Mouse (Mus musculus) liver, embryonic 16.5 days (tissue): Measurements from ENCODE around the gene Gm2663. TPM values are rescaled to one million over a fixed set of nuclear protein-coding genes. Genes with fewer than 3 reads are reported as not detected.
"Not testable (repeated sequence)": the region's sequence is repeated elsewhere in the genome, so short reads cannot be mapped to it uniquely, and the experiment has no call there.

Experiments used
- ATAC-seq: fragments of 200-750 bp; cut with Nextera tagmentation; 2 replicates; pipeline ENCODE4 v1.8.0; 2017; ENCODE audit warnings: low read depth, mild to moderate bottlenecking, moderate number of reproducible peaks, moderate library complexity
- H3K27ac ChIP-seq: fragments of 300-500 bp; sonication (generic); 2 replicates; pipeline ENCODE4 v1.5.1; 2014; ENCODE audit warnings: mild to moderate bottlenecking, low read length
- H3K27me3 ChIP-seq: fragments of 300-500 bp; sonication (generic); 2 replicates; pipeline ENCODE4 v1.6.1; 2014; ENCODE audit warnings: low read depth, low read length, mixed read lengths; ENCODE audit not compliant: control insufficient read depth, insufficient read depth
- H3K36me3 ChIP-seq: fragments of 300-500 bp; sonication (generic); 2 replicates; pipeline ENCODE4 v1.6.1; 2014; ENCODE audit warnings: mild to moderate bottlenecking; ENCODE audit not compliant: control insufficient read depth, insufficient read depth
- H3K4me1 ChIP-seq: fragments of 300-500 bp; sonication (generic); 2 replicates; pipeline ENCODE4 v1.6.1; 2014; ENCODE audit warnings: low read depth, low read length, mixed read lengths; ENCODE audit not compliant: control insufficient read depth
- H3K4me2 ChIP-seq: fragments of 300-500 bp; sonication (generic); 2 replicates; pipeline ENCODE4 v1.6.1; 2014; ENCODE audit warnings: low read depth, low read length, mixed read lengths
- H3K4me3 ChIP-seq: fragments of 300-500 bp; sonication (generic); 2 replicates; pipeline ENCODE4 v1.5.1; 2014; ENCODE audit warnings: low read depth, mild to moderate bottlenecking, low read length
- H3K9ac ChIP-seq: fragments of 300-500 bp; sonication (generic); 2 replicates; pipeline ENCODE4 v1.6.1; 2014; ENCODE audit warnings: low read depth, low read length
- H3K9me3 ChIP-seq: fragments of 300-500 bp; sonication (generic); replicated peaks from 2 replicates; pipeline ENCODE4 v1.6.1; 2016; ENCODE audit warnings: low read length; ENCODE audit not compliant: control insufficient read depth
- WGBS: fragments of 180-500 bp; shearing (Covaris S2); extraction: QIAGEN DNeasy Blood & Tissue Kit; methylation state at CpG from one replicate; pipeline ENCODE4 v1.1.7; 2014; ENCODE audit not compliant: insufficient replicate concordance; 5-methylcytosine and 5-hydroxymethylcytosine counted together
- polyA plus RNA-seq: library from polyadenylated mRNA; unstranded; fragments of >200 nt; fragmentation: Nextera tagmentation; extraction: Ambion mirVana; gene quantifications from 2 replicates; pipeline ENCODE4 v1.2.1, GENCODE M21; 2015

Gm2663 gene
- polyA plus RNA-seq, 1 experiment from 2014 or later: not detected

- Histone ChIP-seq H3K9me3 (no peaks in the 10 kb centered on the region), H3K36me3 (no peaks in the 10 kb centered on the region), H3K27me3 (no peaks in the 10 kb centered on the region), H3K27ac (no peak overlapping the region), H3K9ac (no peak overlapping the region), H3K4me2 (no peak overlapping the region), H3K4me3 (no peak overlapping the region), H3K4me1 (no peaks in the 10 kb centered on the region)
- 65% methylated on average over 3 of the region's 3 CpGs for WGBS
- no peak for ATAC-seq
Observed at GRCm38 (mm10) chr6:41030821-41031220, 31.5 kb upstream of the Gm2663 start.

DNA sequence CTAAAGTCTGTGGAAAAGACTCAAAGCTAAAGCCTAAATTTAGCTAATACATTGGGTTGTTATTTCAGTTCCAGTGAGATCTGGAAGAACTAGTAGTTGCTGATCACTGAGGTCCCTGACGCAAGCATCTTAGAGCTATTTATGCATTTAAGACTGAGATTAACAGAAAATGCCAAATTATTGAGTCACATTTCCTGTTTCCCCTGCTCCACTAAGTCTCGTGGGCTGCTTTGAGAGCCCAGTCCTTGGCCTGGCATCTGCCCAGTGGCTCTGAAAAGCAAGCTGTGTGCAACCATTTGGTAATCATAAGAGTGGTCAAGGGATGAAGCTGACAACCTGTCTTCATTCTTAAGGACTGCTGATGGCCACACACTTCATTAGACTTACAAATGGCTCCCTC is 27.8 kb upstream of the Gm2663 start:
- H3K36me3 ChIP-seq: no peaks in the 10 kb centered on the region
- H3K9ac ChIP-seq: no peak overlapping the region
- no peak for ATAC-seq
- no peak overlapping the region for H3K4me3 ChIP-seq
- 28% methylated on average over 2 of the region's 2 CpGs for WGBS
- H3K9me3 ChIP-seq: no peaks in the 10 kb centered on the region
- H3K27ac ChIP-seq: no peak overlapping the region
- H3K4me2 ChIP-seq: no peak overlapping the region
- H3K27me3 ChIP-seq: no peaks in the 10 kb centered on the region
- no peaks in the 10 kb centered on the region for H3K4me1 ChIP-seq

- Histone ChIP-seq H3K4me2 (no peak overlapping the region), H3K36me3 (no peaks in the 10 kb centered on the region), H3K9ac (no peak overlapping the region), H3K4me1 (no peaks in the 10 kb centered on the region), H3K4me3 (no peak overlapping the region), H3K27ac (no peak overlapping the region), H3K9me3 (no peaks in the 10 kb centered on the region), H3K27me3 (no peaks in the 10 kb centered on the region)
- 56% methylated on average over 2 of the region's 2 CpGs for WGBS
- no peak for ATAC-seq
Observed at GRCm38 (mm10) chr6:41025873-41026650, 26.8 kb upstream of the Gm2663 start.

- H3K4me3 ChIP-seq: no peak overlapping the region
- H3K4me2 ChIP-seq: no peak overlapping the region
- no peaks in the 10 kb centered on the region for H3K4me1 ChIP-seq
- H3K36me3 ChIP-seq: no peaks in the 10 kb centered on the region
- no peak overlapping the region for H3K27ac ChIP-seq
- 42% methylated on average over 2 of the region's 2 CpGs for WGBS
- no peak for ATAC-seq
- no peaks in the 10 kb centered on the region for H3K9me3 ChIP-seq
- no peak overlapping the region for H3K9ac ChIP-seq
- H3K27me3 ChIP-seq: no peaks in the 10 kb centered on the region
Observed at GRCm38 (mm10) chr6:41019140-41019539, 19.9 kb upstream of the Gm2663 start.

DNA sequence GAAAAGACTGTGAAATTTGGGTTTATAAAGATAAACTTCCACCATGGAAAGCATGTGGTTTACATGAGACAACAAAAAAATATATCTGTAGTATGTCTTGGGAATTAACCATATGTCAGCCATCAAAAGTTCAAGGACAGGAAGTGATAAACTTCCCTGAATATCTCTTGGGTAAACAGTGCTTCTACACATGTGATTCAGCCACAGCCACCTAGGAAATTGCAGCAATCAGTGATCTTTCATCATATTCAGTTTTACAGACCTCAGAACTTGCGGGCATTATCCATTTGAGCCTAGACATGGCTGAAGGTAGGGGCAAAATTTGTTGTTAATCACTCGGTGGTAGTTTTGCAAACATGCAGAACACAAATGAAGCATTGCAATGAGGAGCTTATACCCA is 19.4 kb upstream of the Gm2663 start:
- Histone ChIP-seq H3K27me3 (no peaks in the 10 kb centered on the region), H3K36me3 (no peaks in the 10 kb centered on the region), H3K9ac (no peak overlapping the region), H3K9me3 (no peaks in the 10 kb centered on the region), H3K4me2 (no peak overlapping the region), H3K4me1 (no peaks in the 10 kb centered on the region), H3K27ac (no peak overlapping the region), H3K4me3 (no peak overlapping the region)
- 43% methylated on average over 2 of the region's 2 CpGs for WGBS
- ATAC-seq: no peak

- no peak for ATAC-seq
Observed at GRCm38 (mm10) chr6:41015065-41015464, 15.8 kb upstream of the Gm2663 start.

GRCm38 (mm10) chr6:40964454-40964853 is 34.8 kb downstream of the Gm2663 start, which contains the start of gene 1810009J06Rik:
TSS of gene 1810009J06Rik (plus strand) at chr6:40964754.
- ATAC-seq, H3K4me3 ChIP-seq, H3K27ac ChIP-seq, H3K36me3 ChIP-seq, H3K9ac ChIP-seq, H3K4me1 ChIP-seq, H3K9me3 ChIP-seq, H3K27me3 ChIP-seq, H3K4me2 ChIP-seq: not testable (repeated sequence)
- 68% methylated on average over 2 of the region's 2 CpGs for WGBS

More at GRCm38 (mm10) chr6:41015065-41015464, 15.8 kb upstream of the Gm2663 start:
- no peak overlapping the region for H3K4me3 ChIP-seq
- no peak overlapping the region for H3K4me2 ChIP-seq
- H3K9me3 ChIP-seq: no peaks in the 10 kb centered on the region
- H3K27ac ChIP-seq: no peak overlapping the region
- H3K4me1 ChIP-seq: no peaks in the 10 kb centered on the region
- no peaks in the 10 kb centered on the region for H3K27me3 ChIP-seq
- no peaks in the 10 kb centered on the region for H3K36me3 ChIP-seq
- WGBS: 59% methylated on average over 4 of the region's 4 CpGs
- no peak overlapping the region for H3K9ac ChIP-seq

- Histone ChIP-seq H3K9ac (no peak overlapping the region), H3K9me3 (no peaks in the 10 kb centered on the region), H3K27ac (no peak overlapping the region), H3K27me3 (no peaks in the 10 kb centered on the region), H3K4me3 (no peak overlapping the region), H3K4me2 (no peak overlapping the region), H3K36me3 (no peaks in the 10 kb centered on the region), H3K4me1 (no peaks in the 10 kb centered on the region)
- WGBS: 40% methylated on average over 2 of the region's 2 CpGs
- no peak for ATAC-seq
Observed at GRCm38 (mm10) chr6:40953716-40954115, 45.6 kb downstream of the Gm2663 start.

DNA sequence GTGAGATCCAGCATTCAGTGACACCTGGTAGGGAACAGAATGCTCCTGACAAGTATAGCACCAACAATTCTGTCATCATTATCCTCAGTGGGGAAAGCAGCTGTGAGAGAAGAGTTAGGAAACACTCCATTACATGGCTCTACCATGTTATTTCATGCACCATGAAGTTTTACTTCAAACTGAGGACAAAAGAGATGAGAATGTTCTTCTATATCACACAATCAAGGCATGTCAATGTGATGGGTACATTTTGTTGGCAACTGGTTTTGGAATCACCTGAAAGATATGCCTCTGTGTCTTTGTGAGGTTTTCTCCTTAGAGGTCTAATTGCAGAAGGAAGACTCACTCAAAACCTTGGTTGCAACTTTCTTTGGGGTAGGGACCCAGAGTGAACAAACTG is 47.5 kb downstream of the Gm2663 start, which contains the start of gene Gm4744:
Gm4744 (minus strand) TSS at position 101 of the 400 bp plus-strand sequence.
- no peak within 1 kb of the TSS for H3K4me3 ChIP-seq
- no peak within 1 kb of the TSS for H3K27ac ChIP-seq
- no peak within 1 kb of the TSS for H3K9ac ChIP-seq
- no peak for ATAC-seq
- no peaks in the 10 kb centered on the region for H3K27me3 ChIP-seq
- no peak within 1 kb of the TSS for H3K4me2 ChIP-seq
- no peaks in the 10 kb centered on the region for H3K9me3 ChIP-seq
- no peaks in the 10 kb centered on the region for H3K36me3 ChIP-seq
- no peaks in the 10 kb centered on the region for H3K4me1 ChIP-seq
